Mouse (Mus musculus) mesoderm, embryonic 11.5 days (tissue): Measurements from ENCODE around the gene Reg4.
A peak's percentile ranks its signal among the peaks of the same experiment; 100 is the strongest.

Experiments
- DNase-seq: peaks from one replicate; pipeline ENCODE4 v3.0.0-alpha.2; 2012; ENCODE audit warnings: low read depth, low spot score

The Reg4 gene

DNA sequence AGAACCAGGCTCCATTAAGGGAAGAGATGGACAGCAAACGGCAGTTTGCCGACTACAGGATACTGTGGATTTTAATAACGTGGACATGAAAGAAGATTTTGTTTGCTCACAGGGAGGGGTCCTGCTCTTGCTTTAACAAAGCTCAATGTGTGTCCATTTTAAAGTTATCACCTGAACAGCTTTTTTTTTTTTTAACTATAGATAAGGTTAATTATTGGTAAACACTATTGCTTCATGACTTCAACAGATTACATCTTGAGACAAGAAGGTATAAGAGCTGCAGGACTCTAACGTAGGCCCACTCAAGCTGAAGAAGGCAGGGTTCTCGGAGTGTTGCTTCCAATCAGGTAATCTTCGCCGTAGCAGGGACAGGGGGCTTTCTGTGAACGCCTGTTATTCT is at the start of gene Reg4:
Reg4 (plus strand) TSS at position 301 of the 400 bp plus-strand sequence.
- DNase-seq = no peak

DNA sequence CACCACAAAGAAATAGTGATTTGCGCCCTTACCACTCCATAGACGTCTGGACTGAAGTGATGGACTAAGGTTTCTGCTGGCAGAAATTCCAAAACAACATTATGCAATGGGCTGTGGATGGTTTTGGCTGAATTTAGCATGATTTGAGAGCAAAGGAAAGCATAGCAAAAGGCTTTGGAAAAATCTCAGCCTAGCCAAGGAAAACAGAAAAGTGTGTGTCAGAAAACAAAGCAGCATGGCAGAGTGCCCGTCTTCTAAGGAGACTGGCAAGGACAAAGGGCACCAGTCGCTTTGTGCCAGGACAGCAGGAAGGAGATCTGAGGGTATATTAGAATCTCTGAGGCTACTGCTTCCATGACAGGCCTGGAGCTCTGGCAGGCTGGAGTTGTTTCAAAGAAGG is 43.6 kb upstream of the Reg4 start:
- no peak for DNase-seq

GRCm38 (mm10) chr3:98180805-98181204 is 41.2 kb upstream of the Reg4 start:
- DNase-seq = peak; percentile 60

DNA sequence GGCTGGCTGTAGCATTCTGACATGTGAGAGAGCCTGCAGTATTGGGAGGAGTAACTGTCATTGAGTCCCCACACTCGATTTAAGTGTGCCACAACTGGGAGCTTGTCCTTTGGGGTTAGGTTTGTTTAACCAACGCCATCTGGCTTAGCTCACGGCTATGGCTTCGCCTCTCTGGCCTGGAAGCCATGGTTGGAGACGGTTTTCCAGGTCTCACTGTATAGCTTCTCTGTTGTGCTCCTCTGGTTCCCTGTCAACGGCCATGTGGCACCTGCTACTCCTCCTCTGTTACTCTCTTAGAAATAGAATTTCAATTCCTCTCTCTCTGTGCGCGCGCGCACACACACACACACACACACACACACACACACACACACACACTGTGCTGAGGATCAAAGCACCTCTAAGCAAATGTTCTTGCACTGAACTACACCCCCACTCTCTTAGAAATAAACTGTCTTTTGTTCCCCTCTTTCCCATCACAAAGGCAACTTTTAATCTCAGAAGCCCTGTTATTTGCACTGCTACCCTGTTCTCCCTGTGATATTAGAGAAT is 36.7 kb upstream of the Reg4 start:
- DNase-seq = no peak

- no peak for DNase-seq
Measured at GRCm38 (mm10) chr3:98187777-98188176, 34.2 kb upstream of the Reg4 start.

GRCm38 (mm10) chr3:98197711-98198532 is 24.0 kb upstream of the Reg4 start:
- DNase-seq = peak; percentile 79

GRCm38 (mm10) chr3:98199747-98200146 is 22.2 kb upstream of the Reg4 start:
- no peak for DNase-seq

GRCm38 (mm10) chr3:98203282-98203681 is 18.7 kb upstream of the Reg4 start:
- DNase-seq = peak; percentile 35

DNA sequence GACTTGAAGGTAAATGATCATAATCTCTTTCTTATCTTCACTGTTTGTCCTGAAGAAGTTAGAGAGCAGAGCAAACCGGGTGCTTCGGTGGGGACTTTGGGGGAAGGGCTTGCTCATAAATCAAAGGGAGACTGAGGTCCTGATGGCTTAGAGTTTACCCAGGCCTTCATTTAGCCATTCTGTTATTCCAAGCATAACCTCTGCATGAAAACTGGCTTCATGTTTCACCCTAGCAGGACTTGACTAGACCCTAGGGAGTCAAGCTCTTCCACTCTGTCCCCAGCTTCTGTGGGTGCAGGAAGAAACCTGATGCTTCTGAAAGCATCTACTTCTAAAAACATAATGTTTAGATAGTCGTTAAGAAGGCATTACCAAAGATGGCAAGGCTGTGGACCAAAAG is 15.0 kb upstream of the Reg4 start:
- DNase-seq = peak; percentile 43

- DNase-seq = no peak
Measured at GRCm38 (mm10) chr3:98209161-98209560, 12.8 kb upstream of the Reg4 start.

- no peak for DNase-seq
Measured at GRCm38 (mm10) chr3:98210860-98211259, 11.1 kb upstream of the Reg4 start.

GRCm38 (mm10) chr3:98211301-98212081 is 10.5 kb upstream of the Reg4 start:
- DNase-seq = no peak

DNA sequence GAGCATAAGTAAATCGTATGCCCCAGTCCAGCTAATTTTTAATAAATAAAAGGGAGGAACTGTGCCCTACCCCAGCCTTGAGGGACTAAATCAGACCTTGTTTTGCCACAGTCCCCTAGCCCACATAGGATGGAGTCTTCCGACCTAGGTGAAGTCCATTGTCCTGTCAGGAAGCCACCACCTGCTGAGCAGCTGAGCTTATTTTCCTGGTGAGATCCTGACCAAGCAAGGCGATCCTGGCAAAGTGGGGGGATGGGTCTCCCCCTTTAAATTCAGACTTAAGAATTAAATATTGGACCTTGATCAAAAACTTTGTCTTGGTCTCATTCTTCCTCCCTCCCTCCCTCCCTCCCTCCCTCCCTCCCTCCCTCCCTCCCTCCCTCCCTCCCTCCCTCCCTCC is 5.7 kb upstream of the Reg4 start:
- DNase-seq = no peak

DNA sequence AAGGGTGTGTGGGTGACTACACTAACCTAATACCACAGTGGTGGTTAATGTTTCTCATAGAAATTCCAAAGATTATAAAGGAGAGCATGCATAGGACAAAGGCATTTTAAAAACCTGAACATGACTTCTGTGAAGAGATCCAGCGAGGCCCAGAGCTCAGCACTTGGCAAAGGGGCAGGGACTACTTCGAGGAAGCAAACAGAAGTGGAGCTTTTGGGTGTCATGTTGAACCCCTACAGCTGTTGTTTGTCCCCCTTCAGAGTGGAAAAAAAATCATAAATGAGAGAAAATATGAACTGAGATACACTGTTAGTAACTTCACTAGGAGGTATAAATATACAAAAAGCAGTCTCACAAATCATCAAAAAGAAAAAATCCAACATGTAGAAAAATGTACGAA is 1.3 kb downstream of the Reg4 start:
- no peak for DNase-seq

DNA sequence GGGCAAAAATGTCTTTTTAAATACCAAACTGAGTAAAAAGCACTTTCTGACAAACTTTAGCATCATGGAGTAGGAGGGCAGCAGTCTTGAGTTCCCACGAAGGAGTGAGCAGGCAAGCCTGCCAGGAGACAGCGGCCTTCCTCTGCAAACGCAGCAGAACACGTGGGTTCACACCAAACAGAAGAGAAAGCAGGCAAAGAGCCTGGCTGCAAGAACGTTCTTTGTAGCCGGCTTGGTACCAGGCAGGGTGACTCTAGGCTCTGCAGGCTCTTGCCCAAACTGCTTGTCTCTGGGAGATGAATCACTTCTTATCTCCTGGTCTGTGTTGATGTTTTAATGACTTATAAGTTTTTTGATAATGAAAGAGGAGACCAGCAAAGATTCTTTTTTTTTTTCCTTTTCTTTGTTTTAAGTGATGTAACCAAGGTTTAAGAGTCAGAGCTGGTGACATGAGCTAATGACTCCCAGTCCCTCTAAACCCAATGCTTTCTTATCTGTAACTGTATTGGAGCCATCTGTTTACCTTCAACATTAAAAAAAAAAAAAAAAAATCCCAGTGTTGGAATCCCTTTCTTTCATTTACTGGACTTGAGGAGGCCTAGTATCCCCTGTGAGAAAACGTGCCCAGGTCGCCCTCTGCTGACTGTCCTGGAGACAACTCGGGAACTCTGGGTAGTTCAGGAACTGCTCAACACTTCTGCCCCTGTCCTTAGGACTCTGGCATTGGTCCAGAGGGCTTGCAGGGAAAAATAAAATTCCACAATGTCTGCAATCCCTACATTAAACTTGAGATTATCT is 2.0 kb downstream of the Reg4 start:
- DNase-seq = peak; percentile 70

- no peak for DNase-seq
Measured at GRCm38 (mm10) chr3:98224975-98225374, 3.0 kb downstream of the Reg4 start.

DNA sequence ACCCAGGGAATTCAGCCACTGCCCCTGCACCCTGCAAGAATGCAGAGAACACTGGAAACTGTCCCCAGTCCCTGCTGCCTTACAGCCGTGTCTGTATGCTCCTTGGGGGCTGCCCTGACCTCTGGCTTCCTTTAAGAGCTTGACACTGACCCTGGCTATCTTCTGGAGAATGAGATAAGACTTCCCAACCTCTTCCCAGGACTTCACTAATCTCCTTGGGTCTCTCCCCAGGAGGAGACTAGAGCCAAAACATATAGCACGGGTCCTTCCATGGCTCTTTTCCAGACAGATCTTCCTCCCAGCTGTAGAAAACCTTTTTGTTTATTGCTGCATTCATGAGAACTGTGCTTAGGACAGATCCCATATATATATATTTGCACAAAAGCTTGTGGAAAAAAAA is 3.8 kb downstream of the Reg4 start:
- no peak for DNase-seq

DNA sequence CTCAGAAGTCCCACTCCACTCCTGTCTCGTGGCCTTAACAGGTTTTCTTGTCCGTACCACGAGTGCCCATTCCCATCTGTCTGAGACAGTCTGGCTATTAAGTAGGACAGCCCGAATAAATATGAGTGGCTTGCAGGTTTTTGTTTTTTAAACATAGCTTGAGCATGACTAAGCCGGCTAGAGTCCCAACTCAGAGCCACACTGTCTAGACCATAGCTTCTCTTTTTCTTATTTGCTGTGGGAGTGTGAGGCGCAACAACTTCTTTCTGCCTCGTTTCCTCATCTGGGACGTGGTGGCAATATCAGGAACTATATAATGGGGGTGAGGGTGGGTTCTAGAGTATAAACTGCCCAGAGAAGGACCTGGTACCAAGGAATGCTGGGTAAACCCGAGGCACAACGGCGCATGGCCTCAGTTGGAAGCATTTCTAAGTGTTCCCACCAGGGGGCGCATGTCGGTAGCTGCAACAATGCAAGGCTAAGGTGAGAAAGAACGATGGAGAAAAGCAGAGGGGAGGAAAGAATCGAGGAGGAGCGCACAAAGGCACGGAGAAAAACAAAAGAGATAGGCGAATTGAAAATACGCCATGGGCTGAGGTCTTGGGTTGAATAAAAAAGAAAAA is 5.1 kb downstream of the Reg4 start:
- DNase-seq = peak; percentile 81

- no peak for DNase-seq
Measured at GRCm38 (mm10) chr3:98227763-98228162, 5.8 kb downstream of the Reg4 start.

DNA sequence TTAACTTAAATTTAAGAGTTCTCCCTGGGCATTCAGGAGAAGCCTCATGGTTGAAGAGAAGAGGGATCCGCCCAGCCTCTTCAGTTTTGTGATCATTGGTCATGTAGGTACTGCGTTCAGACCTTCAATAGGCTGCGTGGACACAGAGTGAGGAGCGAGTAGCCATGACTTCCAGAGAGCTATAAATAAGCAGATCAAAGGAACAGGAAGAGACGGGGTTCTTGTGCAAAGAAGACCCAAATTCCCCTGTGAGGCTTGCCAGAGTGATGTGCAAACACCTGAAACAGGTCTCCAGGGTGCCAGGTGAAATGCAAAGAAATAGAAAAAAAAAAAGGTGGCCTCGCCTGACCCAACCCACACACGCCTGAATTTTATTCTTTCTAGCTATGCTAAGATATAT is 8.0 kb downstream of the Reg4 start:
- DNase-seq = no peak

- DNase-seq = no peak
Measured at GRCm38 (mm10) chr3:98233504-98233903, 11.5 kb downstream of the Reg4 start.
